Mouse (Mus musculus) left cerebral cortex, postnatal 25 days (tissue): ENCODE results near the gene Cnpy1. TPM values are rescaled to one million over a fixed set of nuclear protein-coding genes. Genes with fewer than 3 reads are reported as not detected.

Source experiments
- DNase-seq, 2 experiments: peaks; one replicate each; pipeline ENCODE4 v3.0.0; 2022; ENCODE audit warnings: low spot score in 2 of 2, mixed read lengths in 1 of 2
- intact Hi-C: fragments of 180-260 bp; cut with DNase I; formaldehyde crosslinking; loops from one replicate; pipeline ENCODE4 v1.15.1; 2025
- total RNA-seq, 2 experiments: library from RNA; stranded (reverse); gene quantifications; 2 replicates each; pipeline ENCODE4 v1.2.3; 2021

Gene Cnpy1
- total RNA-seq = not detected

DNA sequence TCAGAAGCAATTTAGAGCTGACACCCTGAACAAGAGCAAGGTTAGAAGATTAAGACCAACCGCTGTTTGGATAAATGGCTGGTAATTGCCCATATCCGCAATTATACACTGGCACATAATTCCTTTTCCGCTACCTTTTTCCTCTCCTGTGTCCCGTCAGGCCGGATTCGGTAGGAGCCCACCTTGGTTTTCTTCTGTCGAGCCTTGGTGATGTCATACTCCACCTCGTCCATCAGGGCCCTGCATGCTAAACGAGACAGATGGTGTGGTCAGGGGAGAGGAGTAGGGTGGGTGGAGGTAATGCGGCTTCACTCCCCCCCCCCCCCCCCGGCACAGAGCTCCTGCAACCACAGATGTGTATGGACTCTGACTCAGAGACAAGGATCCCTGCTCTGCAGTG lies at the start of gene Cnpy1:
Cnpy1 (minus strand) TSS at position 233 of the 400 bp plus-strand sequence.
- intact Hi-C loops = no loop called here
- DNase-seq = no peak

- DNase-seq = peak; percentile 80 to 81
- intact Hi-C loops = loop anchor here (1.0 kb wide), 1 partner anchor 94 kb away; no protein-coding TSS in a partner anchor
These were observed 48.4 kb upstream of the Cnpy1 start for GRCm38 (mm10) chr5:28293990-28294389.

DNA sequence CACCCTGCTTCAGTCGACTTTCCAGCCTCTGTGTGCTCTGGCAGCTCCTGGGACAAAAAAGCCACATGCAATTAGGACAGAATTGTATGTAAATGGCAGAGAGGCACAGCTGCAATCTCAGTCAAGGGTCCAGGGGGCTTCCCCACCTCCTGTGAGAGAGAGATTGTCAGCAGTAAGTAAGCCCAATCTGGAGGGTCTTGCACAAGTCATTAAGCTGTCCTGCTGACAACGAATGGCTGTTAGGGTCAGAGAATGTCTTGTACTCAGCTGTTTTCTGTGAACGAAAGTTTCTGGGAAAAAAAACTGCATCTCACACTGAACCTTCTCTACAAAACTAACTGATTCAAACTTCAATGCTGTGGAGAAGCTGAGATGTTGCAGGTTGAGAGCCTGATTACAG lies 46.7 kb upstream of the Cnpy1 start:
- intact Hi-C loops = no loop called here
- DNase-seq = no peak

DNA sequence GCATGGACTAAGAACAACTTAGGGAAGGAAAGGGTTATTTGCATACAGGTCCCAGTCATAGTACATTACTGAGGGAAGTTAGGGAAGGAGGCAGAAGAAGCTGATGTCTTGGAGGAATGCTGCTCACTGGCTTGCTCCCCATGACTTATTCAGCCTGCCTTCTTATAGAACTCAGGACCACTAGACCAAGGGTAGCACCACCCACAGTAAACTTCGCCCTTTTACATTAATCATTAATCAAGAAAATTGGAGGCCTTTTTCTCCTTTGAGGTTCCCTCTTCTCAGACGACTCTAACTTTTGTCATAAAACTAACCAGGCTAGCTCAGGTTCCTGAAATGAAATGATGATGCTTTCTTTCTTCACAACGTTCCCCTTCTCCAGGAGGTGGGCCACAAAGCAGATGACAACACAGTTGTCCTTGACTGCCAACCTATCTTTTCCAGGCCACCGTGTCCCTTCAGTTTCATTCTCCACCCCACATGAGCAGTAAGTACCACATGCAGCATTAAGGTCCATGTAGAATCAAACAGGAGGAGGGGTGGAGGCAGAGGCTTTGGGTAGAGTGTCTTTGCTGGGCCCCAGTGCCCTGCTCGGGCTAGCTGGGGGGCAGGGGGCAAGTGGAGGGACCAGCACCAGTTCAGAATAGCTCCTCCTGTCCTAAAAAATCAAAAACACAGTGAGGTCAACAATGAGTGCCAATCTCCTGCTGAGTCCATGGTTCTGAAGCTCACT lies 45.7 kb upstream of the Cnpy1 start:
- intact Hi-C loops = no loop called here
- DNase-seq = no peak

DNA sequence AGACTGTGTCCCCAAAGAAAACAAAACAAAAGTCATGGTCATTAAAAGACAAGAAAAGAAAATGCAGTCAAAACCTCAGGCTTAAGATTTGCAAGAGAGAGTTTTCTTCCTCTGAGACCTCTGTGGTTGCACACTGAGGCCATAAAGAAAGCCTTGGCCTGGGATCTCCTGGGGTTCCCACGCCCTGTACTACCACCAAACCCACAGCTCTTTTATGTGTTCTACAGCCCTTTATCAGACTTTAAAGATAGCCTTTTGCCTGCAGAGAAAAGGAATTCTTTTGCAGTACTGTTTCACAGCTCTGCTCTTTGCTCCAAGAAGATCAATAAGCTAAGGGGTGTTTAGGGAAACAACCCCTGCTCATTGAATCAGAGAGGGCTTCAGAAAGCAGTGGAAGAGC lies 45.0 kb upstream of the Cnpy1 start:
- no peak for DNase-seq
- intact Hi-C loops = no loop called here

DNA sequence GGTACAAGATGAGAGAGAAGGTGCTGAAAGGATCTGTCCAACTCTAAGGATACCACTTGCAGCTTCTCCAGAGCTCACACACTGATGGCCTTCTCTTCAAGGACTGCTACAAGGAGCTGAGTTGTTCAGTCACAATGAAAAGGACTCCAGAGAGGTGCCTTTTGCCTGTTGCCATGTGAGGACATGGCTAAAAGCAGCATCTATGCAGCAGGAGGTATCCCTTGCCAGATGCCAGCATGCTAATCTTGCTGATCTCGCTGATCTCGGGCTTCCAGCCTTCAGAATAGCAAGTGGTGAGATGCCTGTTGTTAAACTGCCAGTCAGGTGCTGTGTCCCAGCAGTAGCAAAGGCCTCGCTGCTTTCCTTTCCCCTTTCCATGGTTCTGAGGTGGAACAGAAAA lies 43.5 kb upstream of the Cnpy1 start:
- intact Hi-C loops = no loop called here
- DNase-seq = no peak

DNA sequence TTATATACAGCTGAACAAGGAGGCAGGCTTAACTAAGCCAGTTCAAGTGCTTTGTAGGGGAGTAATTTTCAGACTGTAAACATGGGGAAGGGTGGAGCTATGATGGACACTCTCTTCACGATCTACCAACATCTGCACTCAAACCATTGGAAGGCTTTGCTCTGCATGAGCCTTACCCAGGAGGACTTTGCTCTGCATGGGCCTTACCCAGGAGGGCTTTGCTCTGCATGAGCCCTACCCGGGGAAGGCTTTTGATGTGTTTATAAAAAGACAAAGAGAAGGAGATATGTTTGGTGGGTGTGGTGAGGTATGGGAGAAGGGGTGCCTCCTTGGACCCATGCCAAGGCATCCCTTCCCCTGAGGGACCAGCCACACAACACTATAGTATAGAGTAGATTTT lies 31.7 kb upstream of the Cnpy1 start:
- intact Hi-C loops = no loop called here

GRCm38 (mm10) chr5:28272836-28273235 lies 27.2 kb upstream of the Cnpy1 start:
- intact Hi-C loops = no loop called here
- DNase-seq = no peak

More for the DNA sequence above, 31.7 kb upstream of the Cnpy1 start:
- DNase-seq = no peak

DNA sequence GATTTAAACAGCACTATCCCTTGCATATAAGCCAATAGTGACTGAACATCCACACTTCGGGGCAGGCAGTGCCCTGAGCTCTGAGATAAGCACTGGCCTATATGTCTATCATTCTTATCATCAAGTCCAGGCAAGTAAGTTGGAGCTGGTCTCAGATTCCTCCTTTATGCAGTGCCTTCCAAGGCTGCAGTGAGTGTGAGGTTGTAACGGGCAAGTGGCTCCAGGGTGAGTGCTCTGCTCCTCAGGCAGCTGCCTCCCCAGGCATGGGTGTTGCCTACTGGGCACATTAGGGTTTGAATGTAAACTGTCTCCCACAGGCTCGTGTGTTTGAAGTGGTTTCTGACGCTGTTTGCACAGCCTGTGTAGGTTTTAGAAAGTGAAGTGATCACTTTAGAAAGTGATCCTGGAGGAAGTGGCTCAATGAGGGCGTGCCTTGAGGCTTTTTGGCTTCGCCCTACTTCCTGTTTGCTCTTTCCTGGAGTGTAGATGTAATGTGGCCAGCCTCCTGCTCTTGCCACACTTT lies 23.9 kb upstream of the Cnpy1 start:
- intact Hi-C loops = no loop called here

GRCm38 (mm10) chr5:28267576-28267975 lies 22.0 kb upstream of the Cnpy1 start:
- no peak for DNase-seq
- intact Hi-C loops = no loop called here

More for the DNA sequence above, 23.9 kb upstream of the Cnpy1 start:
- no peak for DNase-seq

DNA sequence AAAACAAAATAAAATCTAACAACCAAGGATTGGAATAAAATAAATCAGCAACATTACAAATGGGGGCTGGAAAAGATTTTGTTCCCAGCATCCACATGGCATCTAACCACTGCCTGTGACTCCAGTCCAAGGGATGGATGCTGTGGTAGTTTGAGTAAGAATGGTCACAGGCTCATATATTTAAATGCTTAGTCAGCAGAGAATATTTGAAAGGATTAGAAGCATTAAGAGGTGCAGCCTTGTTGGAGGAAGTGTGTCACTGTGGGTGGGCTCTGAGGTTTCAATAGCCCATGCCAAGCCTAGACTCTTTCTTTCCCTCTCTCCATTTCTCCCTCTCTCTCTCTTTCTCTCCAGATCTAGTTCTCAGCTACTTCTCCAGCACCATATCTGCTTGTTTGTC lies 20.0 kb upstream of the Cnpy1 start:
- DNase-seq = no peak
- intact Hi-C loops = no loop called here

- DNase-seq = no peak
- intact Hi-C loops = no loop called here
These were observed 18.2 kb upstream of the Cnpy1 start for GRCm38 (mm10) chr5:28263852-28264251.

GRCm38 (mm10) chr5:28262070-28262469 lies 16.5 kb upstream of the Cnpy1 start:
- intact Hi-C loops = no loop called here
- no peak for DNase-seq

DNA sequence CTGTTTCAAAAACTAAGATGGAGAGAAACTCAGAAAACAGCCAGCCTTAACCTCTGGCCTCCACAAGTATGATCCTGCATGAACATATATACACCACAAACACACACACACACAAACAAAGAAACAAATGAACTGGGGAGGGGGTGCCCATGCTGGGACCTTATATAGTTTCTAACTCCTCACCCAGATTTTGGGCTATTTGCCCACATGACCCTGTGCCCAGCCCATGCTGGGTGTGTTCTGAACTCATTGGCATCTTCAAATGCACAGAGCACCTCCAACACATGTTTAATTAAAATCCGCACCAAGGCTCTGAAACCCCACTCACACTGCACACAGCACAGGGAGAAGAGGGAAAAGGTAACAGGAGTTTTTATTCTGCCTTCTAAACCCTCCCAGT lies 14.3 kb upstream of the Cnpy1 start:
- DNase-seq = no peak
- intact Hi-C loops = no loop called here

GRCm38 (mm10) chr5:28259385-28259784 lies 13.8 kb upstream of the Cnpy1 start:
- intact Hi-C loops = no loop called here
- DNase-seq = no peak

DNA sequence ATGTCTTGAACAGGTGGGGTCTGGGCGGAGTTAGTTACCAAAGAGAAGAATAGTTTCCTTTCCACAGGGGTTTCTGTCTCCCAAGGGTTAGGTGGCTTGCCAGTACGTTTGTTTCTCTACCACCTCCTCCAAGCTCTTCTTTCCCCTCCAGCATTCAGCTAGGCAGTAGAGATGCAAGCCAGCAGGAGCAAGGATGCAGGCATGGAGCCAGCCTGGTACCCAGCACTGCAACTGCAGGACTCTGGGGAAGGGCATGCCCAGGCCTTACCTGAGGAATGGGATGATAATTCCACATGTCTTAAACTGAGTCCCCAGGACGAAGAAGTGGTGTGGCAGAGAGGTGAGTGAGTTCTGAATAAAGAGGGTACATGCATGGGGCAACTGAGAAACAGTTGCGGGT lies 12.2 kb upstream of the Cnpy1 start:
- no peak for DNase-seq
- intact Hi-C loops = no loop called here

GRCm38 (mm10) chr5:28252999-28253398 lies 7.4 kb upstream of the Cnpy1 start:
- no peak for DNase-seq
- intact Hi-C loops = no loop called here

DNA sequence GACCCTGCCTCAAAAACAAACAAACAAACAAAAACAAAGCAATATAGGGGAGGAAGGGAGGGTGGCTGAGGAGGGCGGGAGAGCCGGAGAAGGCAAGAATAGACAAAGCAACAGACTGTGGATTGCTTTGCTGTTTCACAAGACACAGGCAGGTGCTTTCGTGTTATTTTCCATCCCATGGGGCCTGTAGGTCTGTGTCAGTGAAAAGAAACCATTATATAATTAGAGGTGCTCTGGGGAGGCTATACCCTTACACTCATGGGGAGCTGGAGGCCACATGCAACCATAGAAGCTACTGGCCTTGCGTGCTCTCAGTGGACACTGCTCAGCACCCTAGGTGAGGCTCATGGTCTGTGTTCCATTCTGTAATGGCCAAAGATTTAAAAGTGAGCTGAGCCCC lies 6.7 kb upstream of the Cnpy1 start:
- intact Hi-C loops = no loop called here
- no peak for DNase-seq

DNA sequence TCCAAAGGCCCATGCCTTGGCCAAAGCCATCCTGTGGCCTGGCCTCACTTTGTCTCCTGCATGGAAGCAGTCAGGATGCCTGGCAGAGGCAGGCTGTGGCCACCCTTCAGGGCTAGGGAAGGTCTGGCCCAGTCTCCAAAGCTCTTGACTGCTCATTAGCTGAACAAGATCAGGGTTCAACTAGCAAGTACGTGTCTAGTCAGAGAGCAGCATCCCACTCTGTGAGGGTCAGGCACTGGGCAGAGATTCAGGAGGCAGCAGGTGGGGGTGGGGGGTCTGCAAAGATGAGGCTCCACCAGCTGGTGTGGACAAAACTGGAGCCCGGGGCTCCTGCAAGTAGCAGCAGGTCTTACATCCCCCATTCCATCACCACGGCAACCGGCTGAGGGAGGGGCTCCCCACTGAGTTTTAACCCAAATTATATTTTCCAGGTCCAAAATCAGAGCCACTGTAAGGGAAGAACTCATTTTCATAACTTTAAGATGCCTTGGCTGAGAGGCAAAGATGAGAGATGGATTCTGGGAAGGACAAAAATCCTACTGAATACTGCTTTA lies 5.7 kb upstream of the Cnpy1 start:
- intact Hi-C loops = no loop called here
- DNase-seq = peak in 1 of 2 experiments; percentile 32

- DNase-seq = no peak
- intact Hi-C loops = no loop called here
These were observed 4.9 kb upstream of the Cnpy1 start for GRCm38 (mm10) chr5:28250479-28250878.

GRCm38 (mm10) chr5:28245121-28245520 lies 485 bp downstream of the Cnpy1 start:
- no peak for DNase-seq
- intact Hi-C loops = no loop called here
